Mouse (Mus musculus): ENCODE measurements at regions not wholly inside any gene's neighbourhood (a gene's known extent, or its start where the extent isn't known, plus 50 kb on each side); places are given as distances from the start of the nearest gene placed in this dataset.

- no peak for DNase-seq (ENCODE audit: low spot score)
Observed at GRCm38 (mm10) chr2:45356558-45357170, 239.5 kb upstream of the Zeb2 start.

- DNase-seq (ENCODE audit: low spot score), result no peak
Observed at GRCm38 (mm10) chr2:45356021-45356420, 238.8 kb upstream of the Zeb2 start.

- no peak for DNase-seq (ENCODE audit: low spot score)
Observed at GRCm38 (mm10) chr2:45351529-45352133, 234.4 kb upstream of the Zeb2 start.

GRCm38 (mm10) chr2:45346358-45346757 is 229.2 kb upstream of the Zeb2 start:
- DNase-seq (ENCODE audit: low spot score), result no peak

- no peak for DNase-seq (ENCODE audit: low spot score)
Observed at GRCm38 (mm10) chr2:45339866-45340265, 222.7 kb upstream of the Zeb2 start.

- DNase-seq (ENCODE audit: low spot score), result no peak
Observed at GRCm38 (mm10) chr2:45338809-45339208, 221.6 kb upstream of the Zeb2 start.

- no peak for DNase-seq (ENCODE audit: low spot score)
Observed at GRCm38 (mm10) chr2:45316945-45317565, 199.9 kb upstream of the Zeb2 start.

- DNase-seq (ENCODE audit: low spot score), result no peak
Observed at GRCm38 (mm10) chr2:45287530-45288009, 170.4 kb upstream of the Zeb2 start.

- no peak for DNase-seq (ENCODE audit: low spot score)
Observed at GRCm38 (mm10) chr2:45283811-45284210, 166.6 kb upstream of the Zeb2 start.

- no peak for DNase-seq (ENCODE audit: low spot score)
Observed at GRCm38 (mm10) chr2:45279490-45279889, 162.3 kb upstream of the Zeb2 start.

GRCm38 (mm10) chr2:45277602-45278001 is 160.4 kb upstream of the Zeb2 start:
- no peak for DNase-seq (ENCODE audit: low spot score)

- DNase-seq (ENCODE audit: low spot score), result no peak
Observed at GRCm38 (mm10) chr2:45276703-45277102, 159.5 kb upstream of the Zeb2 start.

- DNase-seq (ENCODE audit: low spot score), result no peak
Observed at GRCm38 (mm10) chr2:45270035-45270434, 152.8 kb upstream of the Zeb2 start.

GRCm38 (mm10) chr2:45265819-45266218 is 148.6 kb upstream of the Zeb2 start:
- no peak for DNase-seq (ENCODE audit: low spot score)

- no peak for DNase-seq (ENCODE audit: low spot score)
Observed at GRCm38 (mm10) chr2:45261949-45262348, 144.8 kb upstream of the Zeb2 start.

GRCm38 (mm10) chr2:45258897-45259296 is 141.7 kb upstream of the Zeb2 start:
- DNase-seq (ENCODE audit: low spot score), result no peak

- no peak for DNase-seq (ENCODE audit: low spot score)
Observed at GRCm38 (mm10) chr2:45256373-45256772, 139.2 kb upstream of the Zeb2 start.

GRCm38 (mm10) chr2:45253936-45254335 is 136.7 kb upstream of the Zeb2 start:
- no peak for DNase-seq (ENCODE audit: low spot score)

GRCm38 (mm10) chr2:45252321-45252720 is 135.1 kb upstream of the Zeb2 start:
- no peak for DNase-seq (ENCODE audit: low spot score)

- no peak for DNase-seq (ENCODE audit: low spot score)
Observed at GRCm38 (mm10) chr2:45249658-45250057, 132.5 kb upstream of the Zeb2 start.

- no peak for DNase-seq (ENCODE audit: low spot score)
Observed at GRCm38 (mm10) chr2:45246061-45246945, 129.1 kb upstream of the Zeb2 start.

- no peak for DNase-seq (ENCODE audit: low spot score)
Observed at GRCm38 (mm10) chr2:45245506-45245905, 128.3 kb upstream of the Zeb2 start.

Data from testis, postnatal 10 days (tissue).